Mouse (Mus musculus) adrenal gland, postnatal 4 days (tissue): ENCODE results near the gene Irx4. TPM values are rescaled to one million over a fixed set of nuclear protein-coding genes. Genes with fewer than 3 reads are reported as not detected.

ENCODE experiments used
- total RNA-seq, 2 experiments: library from RNA; stranded (reverse); gene quantifications; 2 replicates each; pipeline ENCODE4 v1.2.3; 2021

The Irx4 gene
- total RNA-seq, 2 experiments from 2014 or later = not detected

Other genes with a start within 250 kb of the Irx4 start
- gene Mrpl36, start 68.0 kb downstream of the Irx4 start, total RNA-seq = 10 to 100 TPM; 49.1 to 50.2 TPM
- 100 to 1,000 TPM; 168 to 169 TPM for gene Ndufs6, start 68.1 kb downstream of the Irx4 start, total RNA-seq
- 10 to 100 TPM; 34.8 to 35.5 TPM for gene Lpcat1, start 206.7 kb downstream of the Irx4 start, total RNA-seq